Mouse (Mus musculus): ENCODE measurements around the gene Rcbtb2.
A peak's percentile ranks its signal among the peaks of the same experiment; 100 is the strongest.

The Rcbtb2 gene

GRCm38 (mm10) chr14:73116938-73117337 is 5.9 kb upstream of the Rcbtb2 start:
- peak in 1 of 2 experiments; percentile 57 for DNase-seq (ENCODE audit: low spot score in 2 of 2)

DNA sequence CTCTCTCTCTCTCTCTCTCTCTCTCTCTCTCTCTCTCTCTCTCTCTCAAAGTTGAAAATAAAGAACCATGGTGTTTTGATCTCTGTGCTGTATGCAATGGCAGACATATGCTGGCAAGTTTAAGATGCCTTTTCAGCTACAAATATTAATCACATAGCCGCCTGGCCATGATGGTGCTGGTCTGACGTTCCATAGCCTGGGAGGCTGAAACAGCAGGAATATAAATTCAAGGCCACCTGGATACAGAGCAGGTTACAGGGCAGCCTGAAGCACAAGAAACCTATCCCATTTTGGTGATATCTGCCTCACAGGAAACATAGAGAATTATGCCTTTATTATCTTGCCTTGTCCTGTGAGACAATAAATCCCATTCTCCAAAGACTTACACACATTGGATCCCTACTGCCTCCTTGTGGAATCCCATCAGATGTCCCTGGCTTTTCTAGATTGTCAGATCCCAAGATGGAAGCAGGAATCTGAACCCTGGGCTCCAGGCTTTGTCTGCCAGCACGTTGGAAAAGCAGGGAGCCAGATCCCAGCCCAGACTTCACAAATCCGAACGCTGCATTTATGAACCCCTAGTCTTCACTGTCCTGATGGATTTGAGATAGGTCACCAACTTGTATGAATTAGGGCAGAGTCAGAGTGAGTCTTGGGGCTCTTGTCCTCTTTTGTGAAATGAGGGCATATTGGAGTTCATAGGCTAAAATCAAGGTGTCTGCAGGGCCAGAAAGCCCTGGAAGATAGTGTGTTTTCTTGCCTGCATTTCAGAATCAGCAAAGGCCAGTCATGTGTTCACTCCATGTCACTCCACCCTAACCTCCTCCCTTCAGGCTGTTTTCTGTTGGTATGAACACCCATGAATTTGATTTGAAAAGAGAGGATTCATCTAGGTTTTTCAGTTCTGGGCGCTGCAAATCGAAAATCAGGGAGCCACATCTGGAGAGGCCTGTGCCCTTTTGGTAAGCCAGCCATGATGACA is 5.1 kb upstream of the Rcbtb2 start:
- peak in 1 of 2 experiments; percentile 11 for DNase-seq (ENCODE audit: low spot score in 2 of 2)

GRCm38 (mm10) chr14:73118482-73119347 is 4.1 kb upstream of the Rcbtb2 start:
- DNase-seq (ENCODE audit: low spot score in 2 of 2), result peak in 1 of 2 experiments; percentile 35

- DNase-seq (ENCODE audit: low spot score in 2 of 2), result peak in 1 of 2 experiments; percentile 21
Observed at GRCm38 (mm10) chr14:73119459-73119858, 3.4 kb upstream of the Rcbtb2 start.

DNA sequence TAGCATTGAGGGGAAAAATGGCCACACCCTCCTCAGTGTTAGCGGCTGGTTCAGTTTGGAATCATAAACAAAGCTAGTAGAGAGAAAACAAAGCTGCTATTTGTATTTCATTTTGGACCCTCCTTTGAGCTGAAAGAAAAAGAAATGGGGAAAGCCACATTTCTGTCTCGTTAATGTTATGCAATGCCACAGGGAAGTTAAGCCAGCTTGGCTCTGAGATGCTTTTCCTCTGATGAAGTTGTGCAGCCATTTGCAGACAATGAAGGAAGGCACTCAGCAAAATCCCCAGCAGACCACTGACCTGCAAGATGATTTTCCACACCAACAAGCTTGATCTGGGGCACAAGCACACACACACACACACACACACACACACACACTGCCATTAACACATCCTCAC is 2.9 kb upstream of the Rcbtb2 start:
- peak in 1 of 2 experiments; percentile 11 for DNase-seq (ENCODE audit: low spot score in 2 of 2)

DNA sequence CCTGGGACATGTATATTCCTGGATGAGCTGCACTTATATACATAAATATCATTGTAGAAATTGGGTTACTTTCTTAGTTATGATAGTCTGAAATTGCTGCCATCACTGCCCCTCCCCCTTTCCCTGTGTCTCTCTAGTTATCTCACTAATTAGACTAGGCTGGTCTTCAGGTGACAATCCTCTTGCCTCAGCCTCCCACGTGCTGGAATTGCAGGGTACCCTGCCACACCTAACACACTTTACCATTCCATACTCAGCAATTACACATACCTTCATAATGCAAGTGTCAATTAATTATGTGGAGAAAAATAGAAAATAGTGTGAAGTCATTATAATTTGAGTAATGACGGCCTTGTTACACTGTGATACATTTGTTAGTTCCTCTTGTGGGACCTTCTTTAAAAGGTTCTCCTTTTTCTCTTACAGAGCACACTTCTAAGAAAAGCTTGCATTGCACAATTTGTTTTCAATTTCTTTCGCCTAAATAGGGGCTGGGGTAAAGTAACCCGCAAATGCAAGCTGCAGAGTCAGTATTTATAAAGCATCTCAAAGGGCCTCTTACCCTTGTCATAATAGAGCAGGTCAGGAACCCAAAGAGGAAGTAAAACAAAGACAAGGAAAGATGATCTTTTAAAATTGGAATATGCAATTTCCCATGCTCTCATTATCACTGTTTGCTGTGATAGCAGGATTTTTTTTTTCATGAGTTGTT is 470 bp upstream of the Rcbtb2 start:
- DNase-seq (ENCODE audit: low spot score in 2 of 2), result no peak

GRCm38 (mm10) chr14:73123381-73123780 is 544 bp downstream of the Rcbtb2 start:
- no peak for DNase-seq (ENCODE audit: low spot score in 2 of 2)

- DNase-seq (ENCODE audit: low spot score in 2 of 2), result peak; percentile 23 to 36
Observed at GRCm38 (mm10) chr14:73123786-73124185, 949 bp downstream of the Rcbtb2 start.

DNA sequence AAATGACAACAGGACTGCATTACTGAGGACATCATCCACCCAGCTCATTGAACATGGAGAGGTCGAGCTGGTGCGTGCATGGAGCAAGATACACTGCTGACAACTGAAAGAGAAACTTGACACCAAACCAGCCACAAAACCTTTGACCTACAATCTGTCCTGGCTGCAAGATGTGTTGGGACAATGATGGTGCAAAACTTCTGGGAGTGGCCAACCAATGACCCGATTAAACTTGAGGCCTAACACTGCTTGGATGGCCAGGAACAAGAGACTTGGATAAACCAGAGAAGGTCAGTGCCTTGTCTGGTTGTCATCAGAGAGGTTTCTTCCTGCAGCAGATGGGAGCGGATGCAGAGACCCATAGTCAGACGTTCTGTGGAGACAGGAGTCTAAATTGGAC is 7.7 kb downstream of the Rcbtb2 start:
- no peak for DNase-seq (ENCODE audit: low spot score in 2 of 2)

GRCm38 (mm10) chr14:73131856-73132410 is 9.1 kb downstream of the Rcbtb2 start:
- DNase-seq (ENCODE audit: low spot score in 2 of 2), result no peak

DNA sequence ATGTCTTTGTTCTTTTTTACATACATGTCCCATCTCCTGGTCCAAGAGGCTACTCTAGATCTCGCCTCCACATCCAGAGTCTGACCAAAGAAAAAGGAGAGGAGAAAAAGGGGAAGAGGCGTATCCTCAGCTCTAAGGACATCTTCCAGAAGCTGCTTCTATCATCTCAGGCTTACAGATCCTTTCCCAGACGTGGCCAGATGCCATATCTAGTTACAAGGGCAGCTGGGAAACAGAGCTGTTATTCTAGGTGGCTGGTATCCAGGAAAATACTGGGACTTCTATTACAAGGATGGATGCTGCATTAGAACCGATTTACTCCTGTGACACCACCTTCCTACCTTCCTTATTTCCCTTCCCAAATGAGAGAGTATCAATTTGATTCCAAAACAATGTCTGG is 9.9 kb downstream of the Rcbtb2 start:
- DNase-seq (ENCODE audit: low spot score in 2 of 2), result no peak

GRCm38 (mm10) chr14:73137234-73137633 is 14.4 kb downstream of the Rcbtb2 start:
- no peak for DNase-seq (ENCODE audit: low spot score in 2 of 2)

GRCm38 (mm10) chr14:73138483-73138882 is 15.6 kb downstream of the Rcbtb2 start:
- DNase-seq (ENCODE audit: low spot score in 2 of 2), result no peak

DNA sequence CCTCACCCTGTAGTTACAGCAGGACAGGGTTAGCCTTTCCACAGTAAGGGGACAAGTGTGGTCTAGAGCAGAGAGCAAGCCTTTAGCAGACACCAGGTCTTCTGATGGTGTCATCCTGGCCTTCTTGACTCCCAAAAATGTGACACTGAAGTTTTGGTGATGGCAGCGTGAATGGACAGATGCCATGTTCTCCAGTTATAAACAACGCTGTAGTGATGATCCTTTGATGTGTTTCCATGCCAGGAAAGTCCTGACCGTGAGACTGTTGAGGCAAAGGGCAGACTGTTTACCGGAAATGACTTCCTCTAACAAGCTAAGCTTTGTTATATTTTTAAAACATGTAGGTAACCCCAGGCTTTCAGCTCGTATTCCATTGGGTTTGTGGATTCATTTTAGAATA is 17.0 kb downstream of the Rcbtb2 start:
- no peak for DNase-seq (ENCODE audit: low spot score in 2 of 2)

- DNase-seq (ENCODE audit: low spot score in 2 of 2), result no peak
Observed at GRCm38 (mm10) chr14:73141800-73142199, 19.0 kb downstream of the Rcbtb2 start.

DNA sequence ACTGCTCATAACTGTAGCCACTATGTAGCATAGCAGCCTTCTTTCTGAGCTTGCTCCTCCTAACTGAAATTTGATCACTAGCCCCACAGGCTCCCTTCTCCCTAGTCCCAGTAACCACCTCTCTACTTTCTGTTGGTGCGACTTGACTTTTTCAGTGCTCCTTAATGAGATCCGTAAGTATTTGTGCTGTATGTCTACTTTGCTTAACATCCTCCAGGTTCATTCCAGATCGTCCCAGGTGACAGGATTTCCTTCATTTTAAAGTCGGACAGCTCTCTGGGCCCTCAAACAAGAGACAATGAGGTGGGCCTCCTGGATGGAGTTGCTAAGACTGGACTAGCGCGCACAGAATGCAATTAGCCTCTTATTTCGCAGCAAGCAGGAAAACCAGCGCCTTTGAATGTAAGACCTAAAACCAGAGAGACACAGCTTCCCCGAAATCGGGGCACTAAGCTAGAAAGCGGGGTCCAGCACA is 19.6 kb downstream of the Rcbtb2 start:
- no peak for DNase-seq (ENCODE audit: low spot score in 2 of 2)

- peak; percentile 68 to 80 for DNase-seq (ENCODE audit: low spot score in 2 of 2)
Observed at GRCm38 (mm10) chr14:73142896-73143709, 20.3 kb downstream of the Rcbtb2 start.

GRCm38 (mm10) chr14:73143710-73144420 is 21.0 kb downstream of the Rcbtb2 start:
- DNase-seq (ENCODE audit: low spot score in 2 of 2), result no peak

DNA sequence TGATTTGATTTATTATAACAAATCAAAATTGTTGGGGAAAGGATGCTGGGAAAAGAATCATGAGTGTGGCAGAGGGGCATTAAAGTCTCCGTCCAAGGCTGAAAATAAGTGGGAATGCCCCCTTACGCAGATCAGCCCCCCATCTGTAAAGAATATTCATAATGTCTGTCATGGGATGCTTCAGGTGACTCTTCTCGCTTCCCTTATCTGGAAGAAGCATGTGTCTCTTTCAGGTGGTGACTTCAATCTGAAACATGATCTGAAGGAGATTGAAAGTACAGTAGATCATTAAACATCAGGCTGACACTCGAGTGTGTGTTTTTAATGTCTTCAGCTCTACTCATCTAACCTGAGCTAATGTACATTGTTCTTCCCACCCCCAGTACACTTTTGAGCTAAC is 22.7 kb downstream of the Rcbtb2 start:
- DNase-seq (ENCODE audit: low spot score in 2 of 2), result no peak

DNA sequence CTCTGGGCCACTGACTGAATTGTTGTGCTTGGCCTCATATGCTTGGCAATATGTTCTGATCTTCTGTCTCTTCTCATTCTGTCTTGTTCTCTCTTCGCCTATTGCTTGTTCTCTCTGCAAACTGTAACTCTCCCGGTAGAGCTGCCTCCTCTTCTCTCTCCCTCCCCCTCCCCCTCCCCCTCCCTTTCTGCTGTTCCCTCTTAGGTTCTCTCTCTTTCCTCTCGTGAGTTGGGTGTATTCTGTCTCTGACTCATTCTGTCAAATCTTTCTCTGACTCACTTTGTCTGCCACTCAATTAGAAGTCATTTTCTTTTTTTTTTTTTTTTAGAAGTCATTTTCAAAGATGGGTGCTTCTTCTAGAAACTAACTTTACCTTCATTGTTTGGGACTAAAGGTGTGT is 23.9 kb downstream of the Rcbtb2 start:
- no peak for DNase-seq (ENCODE audit: low spot score in 2 of 2)

Data from spleen, postnatal 10 days (tissue).